Mouse (Mus musculus) limb, embryonic 10.5 days (tissue): ENCODE measurements at regions not wholly inside any gene's neighbourhood (a gene's known extent, or its start where the extent isn't known, plus 50 kb on each side); places are given as distances from the start of the nearest gene placed in this dataset.

Experiments
- DNase-seq: peaks from one replicate; pipeline ENCODE4 v3.0.0-alpha.2; 2017; ENCODE audit warnings: low spot score
- H3K27ac ChIP-seq: fragments of 300-500 bp; sonication (generic); 2 replicates; pipeline ENCODE4 v1.5.1; 2016; ENCODE audit warnings: mild to moderate bottlenecking
- H3K27me3 ChIP-seq: fragments of 300-500 bp; sonication (generic); 2 replicates; pipeline ENCODE4 v1.6.1; 2016; ENCODE audit warnings: low read depth, mild to moderate bottlenecking; ENCODE audit not compliant: poor library complexity, severe bottlenecking
- H3K36me3 ChIP-seq: fragments of 300-500 bp; sonication (generic); 2 replicates; pipeline ENCODE4 v1.6.1; 2016; ENCODE audit warnings: mild to moderate bottlenecking, moderate library complexity
- H3K4me1 ChIP-seq: fragments of 300-500 bp; sonication (generic); 2 replicates; pipeline ENCODE4 v1.6.1; 2016
- H3K4me3 ChIP-seq: fragments of 300-500 bp; sonication (generic); 2 replicates; pipeline ENCODE4 v1.5.1; 2016; ENCODE audit warnings: mild to moderate bottlenecking, moderate library complexity
- H3K9me3 ChIP-seq: fragments of 300-500 bp; sonication (generic); replicated peaks from 2 replicates; pipeline ENCODE4 v1.6.1; 2016; ENCODE audit warnings: mild to moderate bottlenecking
- WGBS: fragments of 180-500 bp; shearing (Covaris S2); methylation state at CpG from one replicate; pipeline ENCODE4 v1.1.7; 2016; 5-methylcytosine and 5-hydroxymethylcytosine counted together

DNA sequence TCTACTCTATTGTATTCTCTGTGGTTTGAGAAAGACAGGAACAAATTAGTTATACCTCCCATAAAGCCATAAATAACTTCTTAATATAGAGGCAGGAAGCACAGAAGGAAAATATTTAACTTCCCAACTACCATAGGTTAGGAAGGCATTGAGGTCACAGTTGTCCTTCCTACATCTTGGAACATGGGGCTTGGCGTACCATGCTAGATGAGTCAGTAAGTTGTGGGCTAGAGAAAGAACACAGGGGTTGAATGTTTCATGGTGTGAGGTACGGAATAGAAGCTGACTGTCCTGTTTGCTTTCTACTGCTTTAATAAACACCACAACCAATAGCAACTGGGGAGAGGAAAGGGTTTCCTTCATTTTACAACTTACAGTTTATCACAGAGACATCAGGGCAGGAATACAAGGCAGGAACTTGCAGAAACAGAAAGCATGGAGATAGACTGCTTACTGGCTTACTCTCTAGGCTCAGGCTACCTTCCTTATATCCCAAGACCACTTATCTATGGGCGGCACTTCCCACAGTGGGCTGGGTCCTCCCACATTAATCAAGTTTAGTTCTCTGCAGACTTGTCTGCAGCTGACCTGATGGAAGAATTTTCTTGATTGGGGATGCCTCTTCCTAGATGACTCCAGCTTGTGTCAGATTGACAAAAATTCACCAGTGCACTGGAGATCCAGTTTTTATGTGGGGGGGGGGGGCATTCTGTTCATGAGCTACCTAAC, 82.3 kb upstream of the Tet2 start:
- Histone ChIP-seq H3K4me3 (no peak overlapping the region), H3K9me3 (no peaks in the 10 kb centered on the region), H3K27ac (no peak overlapping the region), H3K4me1 (no peaks in the 10 kb centered on the region), H3K27me3 (no peaks in the 10 kb centered on the region), H3K36me3 (no peaks in the 10 kb centered on the region)
- 91% methylated on average over 3 of the region's 3 CpGs for WGBS
- DNase-seq = no peak

DNA sequence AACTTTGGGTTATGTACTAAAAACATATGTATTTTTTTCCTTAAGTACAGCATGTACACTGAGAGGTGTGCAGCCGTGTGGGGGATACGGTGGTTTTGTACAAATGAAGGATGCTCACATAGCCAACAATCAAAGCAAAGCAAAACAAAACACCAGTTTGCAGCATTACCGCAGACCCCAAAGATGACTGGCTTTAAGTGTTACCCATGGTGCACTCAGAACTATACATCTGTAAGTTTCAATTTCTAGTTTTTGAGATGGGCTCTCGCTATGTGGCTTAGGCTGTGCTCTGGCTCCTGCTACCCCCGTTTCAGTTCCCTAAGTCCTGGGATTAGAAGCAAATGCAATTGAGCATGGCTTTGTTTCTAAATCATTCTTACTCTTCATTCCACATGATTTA, 89.4 kb upstream of the Tet2 start:
- no peaks in the 10 kb centered on the region for H3K27me3 ChIP-seq
- 91% methylated on average over 5 of the region's 5 CpGs for WGBS
- H3K4me1 ChIP-seq = no peaks in the 10 kb centered on the region
- no peak overlapping the region for H3K27ac ChIP-seq
- no peaks in the 10 kb centered on the region for H3K9me3 ChIP-seq
- no peaks in the 10 kb centered on the region for H3K36me3 ChIP-seq
- no peak overlapping the region for H3K4me3 ChIP-seq
- DNase-seq = no peak

DNA sequence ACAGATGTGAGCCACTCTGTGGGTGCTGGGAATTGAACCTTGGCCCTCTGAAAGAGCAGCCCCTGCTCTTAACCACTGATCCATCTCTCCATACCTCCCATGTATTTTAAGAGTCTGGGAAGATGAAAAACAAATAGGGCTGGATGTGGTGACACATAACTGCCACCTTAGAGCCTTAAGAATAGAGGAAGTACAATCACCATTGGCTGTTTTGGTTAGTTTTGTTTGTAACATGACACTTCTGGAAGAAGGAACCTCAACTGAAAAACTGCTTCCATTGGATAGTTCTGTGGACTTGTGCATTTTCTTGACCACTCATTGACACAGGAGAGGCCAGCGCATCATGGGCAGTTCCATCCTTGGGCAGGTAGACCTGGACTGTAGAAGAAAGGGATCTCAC, 100.7 kb upstream of the Tet2 start:
- Histone ChIP-seq H3K27ac (no peak overlapping the region), H3K4me1 (peaks cover 5% of the 10 kb centered on the region; the same call in 1 of the 2 replicates), H3K27me3 (no peaks in the 10 kb centered on the region), H3K36me3 (no peaks in the 10 kb centered on the region), H3K9me3 (no peaks in the 10 kb centered on the region), H3K4me3 (no peak overlapping the region)
- no peak for DNase-seq
- 87% methylated on average over 1 of the region's 1 CpGs for WGBS

- Histone ChIP-seq H3K27me3 (no peaks in the 10 kb centered on the region), H3K4me1 (peaks cover 5% of the 10 kb centered on the region; the same call in 1 of the 2 replicates), H3K36me3 (no peaks in the 10 kb centered on the region), H3K9me3 (no peaks in the 10 kb centered on the region), H3K27ac (no peak overlapping the region), H3K4me3 (no peak overlapping the region)
- WGBS = 72% methylated on average over 7 of the region's 7 CpGs
- no peak for DNase-seq
Observed at GRCm38 (mm10) chr3:133646449-133647059, 101.6 kb upstream of the Tet2 start.

DNA sequence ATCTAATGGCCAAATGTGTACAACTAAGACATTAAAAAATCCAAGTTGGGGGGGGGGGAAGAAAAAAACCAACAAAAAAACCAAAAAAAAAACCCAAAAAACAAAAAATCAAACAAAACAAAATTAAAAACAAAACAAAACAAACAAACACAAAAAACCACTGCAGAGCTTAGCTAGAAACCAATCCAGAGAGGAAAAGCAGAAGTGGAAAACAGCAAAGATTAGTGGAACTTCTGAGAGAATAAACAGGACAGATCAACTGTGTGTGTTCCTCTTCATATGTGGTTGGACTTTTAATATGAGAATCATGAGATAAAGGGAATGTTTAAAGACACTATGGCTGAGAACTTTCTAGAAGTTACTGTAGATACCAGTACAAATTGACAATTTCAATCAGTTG, 105.1 kb upstream of the Tet2 start:
- Histone ChIP-seq H3K4me3 (no peak overlapping the region), H3K4me1 (peaks cover 5% of the 10 kb centered on the region; the same call in 1 of the 2 replicates), H3K27me3 (no peaks in the 10 kb centered on the region), H3K27ac (no peak overlapping the region), H3K36me3 (no peaks in the 10 kb centered on the region), H3K9me3 (no peaks in the 10 kb centered on the region)
- no peak for DNase-seq

DNA sequence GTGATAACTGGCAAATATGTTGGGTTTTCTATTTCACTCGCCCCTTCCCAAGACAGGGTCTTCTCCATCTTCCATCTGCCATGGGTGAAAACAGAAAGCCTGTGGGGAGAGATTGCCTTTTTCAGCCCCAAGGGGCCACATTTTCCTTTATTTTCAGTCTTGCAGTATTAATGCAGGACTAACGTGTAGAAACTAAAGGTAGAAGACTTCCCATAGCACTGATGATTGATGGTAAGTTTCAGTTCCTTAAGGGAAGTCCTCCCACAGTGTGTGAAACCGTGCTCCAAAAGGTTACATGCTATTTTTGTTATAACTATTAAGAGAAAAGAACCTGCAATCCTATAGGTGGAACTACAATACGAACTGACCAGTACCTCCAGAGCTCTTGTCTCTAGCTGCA, 107.1 kb upstream of the Tet2 start:
- H3K36me3 ChIP-seq = no peaks in the 10 kb centered on the region
- no peaks in the 10 kb centered on the region for H3K27me3 ChIP-seq
- no peak overlapping the region for H3K27ac ChIP-seq
- no peak overlapping the region for H3K4me3 ChIP-seq
- H3K4me1 ChIP-seq = peaks cover 1% of the 10 kb centered on the region; the same call in 1 of the 2 replicates
- DNase-seq = no peak
- no peaks in the 10 kb centered on the region for H3K9me3 ChIP-seq
- 89% methylated on average over 4 of the region's 4 CpGs for WGBS

GRCm38 (mm10) chr3:133659759-133660158, 114.8 kb upstream of the Tet2 start:
- H3K4me1 ChIP-seq = peaks cover 6% of the 10 kb centered on the region; the same call in 1 of the 2 replicates
- no peaks in the 10 kb centered on the region for H3K9me3 ChIP-seq
- DNase-seq = no peak
- no peak overlapping the region for H3K4me3 ChIP-seq
- WGBS = 88% methylated on average over 8 of the region's 8 CpGs
- H3K27ac ChIP-seq = no peak overlapping the region
- H3K27me3 ChIP-seq = no peaks in the 10 kb centered on the region
- H3K36me3 ChIP-seq = no peaks in the 10 kb centered on the region

DNA sequence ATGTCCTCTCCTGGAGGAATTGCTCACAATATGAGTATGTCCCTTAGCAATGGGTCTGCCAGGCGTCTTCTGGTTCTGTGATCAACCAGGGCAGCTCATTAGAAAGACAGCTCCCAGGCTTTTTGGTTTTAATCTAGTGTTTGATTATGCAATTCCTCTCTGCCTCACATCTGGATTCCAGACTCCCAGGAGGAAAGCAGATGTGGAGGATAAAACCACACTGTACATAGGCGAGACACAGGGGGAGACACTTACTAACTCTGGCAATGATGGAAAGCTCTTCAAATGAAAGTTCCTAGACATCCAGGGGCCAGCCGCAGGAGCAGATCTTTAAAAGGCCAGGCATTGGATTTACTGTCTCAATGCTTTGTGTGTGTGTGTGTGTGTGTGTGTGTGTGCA, 116.4 kb upstream of the Tet2 start:
- H3K27me3 ChIP-seq = no peaks in the 10 kb centered on the region
- H3K4me1 ChIP-seq = peaks cover 6% of the 10 kb centered on the region; the same call in 1 of the 2 replicates
- DNase-seq = no peak
- H3K4me3 ChIP-seq = no peak overlapping the region
- H3K9me3 ChIP-seq = no peaks in the 10 kb centered on the region
- 49% methylated on average over 3 of the region's 3 CpGs for WGBS
- H3K27ac ChIP-seq = no peak overlapping the region
- no peaks in the 10 kb centered on the region for H3K36me3 ChIP-seq

- Histone ChIP-seq H3K4me3 (no peak overlapping the region), H3K27me3 (no peaks in the 10 kb centered on the region), H3K9me3 (no peaks in the 10 kb centered on the region), H3K27ac (no peak overlapping the region), H3K36me3 (no peaks in the 10 kb centered on the region), H3K4me1 (peaks cover 6% of the 10 kb centered on the region; the same call in 1 of the 2 replicates)
- WGBS = 87% methylated on average over 3 of the region's 3 CpGs
- no peak for DNase-seq
Observed at GRCm38 (mm10) chr3:133664914-133665313, 120.0 kb upstream of the Tet2 start.

DNA sequence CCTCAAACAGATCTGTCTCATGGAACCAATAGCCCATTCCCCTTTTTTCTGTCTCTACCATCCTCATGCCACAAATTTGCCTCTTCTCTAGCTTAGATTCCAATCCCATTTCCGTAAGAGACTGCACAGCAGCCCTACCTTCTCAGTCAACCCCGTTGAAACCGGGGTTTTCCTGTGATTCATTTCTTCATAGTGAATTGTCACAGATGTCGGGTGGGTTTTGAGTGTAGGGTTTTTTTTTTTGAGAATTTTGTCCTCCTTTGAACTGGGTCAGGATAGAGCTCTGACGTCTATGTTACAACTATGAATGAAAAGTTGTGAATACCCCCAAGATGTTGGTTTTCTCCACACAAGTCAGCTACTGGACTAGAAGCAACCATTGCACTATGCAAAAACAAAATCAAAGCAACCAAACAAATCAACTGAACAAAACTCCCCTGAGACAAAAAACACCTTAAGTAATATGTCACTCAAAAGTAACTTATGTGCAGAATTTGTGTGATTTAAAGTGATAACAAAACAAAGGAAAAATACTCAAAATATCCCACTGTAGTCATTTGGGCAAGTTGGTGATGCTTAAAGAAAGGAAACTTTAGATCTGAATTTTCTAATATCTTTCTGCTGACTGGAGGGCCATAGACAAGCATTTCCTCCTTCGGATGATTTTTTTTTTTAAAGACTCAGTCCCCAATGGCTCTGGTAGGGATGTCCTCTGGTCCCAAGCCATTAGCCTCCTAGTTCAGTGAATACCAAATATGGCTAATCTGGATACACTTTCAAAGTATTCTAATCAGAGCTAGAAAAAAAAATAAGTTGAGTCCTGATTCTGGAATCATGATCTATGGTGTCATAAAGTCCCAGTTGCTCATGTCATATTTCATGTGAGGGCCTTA, 120.7 kb upstream of the Tet2 start:
- no peak overlapping the region for H3K27ac ChIP-seq
- H3K4me3 ChIP-seq = no peak overlapping the region
- no peaks in the 10 kb centered on the region for H3K27me3 ChIP-seq
- H3K4me1 ChIP-seq = peaks cover 6% of the 10 kb centered on the region; the same call in 1 of the 2 replicates
- DNase-seq = no peak
- H3K36me3 ChIP-seq = no peaks in the 10 kb centered on the region
- 92% methylated on average over 6 of the region's 6 CpGs for WGBS
- H3K9me3 ChIP-seq = no peaks in the 10 kb centered on the region

DNA sequence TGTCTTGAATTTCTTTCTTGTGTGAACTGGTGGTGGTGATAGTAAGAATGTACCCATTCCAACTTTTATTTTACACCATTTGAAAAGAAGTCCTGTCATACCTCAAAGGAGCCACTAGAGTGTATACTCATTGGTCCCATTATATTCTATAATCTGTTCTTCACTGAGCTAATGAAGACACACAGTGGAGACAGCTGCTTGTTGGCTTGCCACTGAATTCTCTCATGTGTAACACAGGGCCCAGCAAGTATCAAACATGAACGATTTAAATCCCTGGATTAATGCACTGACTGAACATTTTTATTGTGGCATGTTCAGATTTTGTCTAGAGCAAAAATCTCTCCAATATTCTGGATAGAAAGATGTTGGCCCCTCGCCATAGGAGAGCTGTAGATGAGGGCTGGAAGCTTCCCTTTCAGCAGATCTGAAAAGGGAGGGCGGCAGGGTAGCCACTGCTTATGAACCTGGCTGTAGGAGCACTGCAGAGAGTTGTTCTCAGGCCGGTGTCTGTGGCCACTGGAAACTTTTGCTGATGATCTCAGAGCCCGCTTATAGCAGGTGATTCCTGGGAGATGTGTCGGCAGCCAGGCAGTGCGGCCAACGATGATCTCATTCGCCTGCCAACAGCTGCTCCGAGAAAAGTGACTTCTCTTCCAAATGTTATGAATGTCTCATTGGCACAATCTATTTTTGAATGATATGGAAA, 128.0 kb upstream of the Tet2 start:
- no peaks in the 10 kb centered on the region for H3K4me1 ChIP-seq
- no peak for DNase-seq
- H3K4me3 ChIP-seq = no peak overlapping the region
- H3K27ac ChIP-seq = no peak overlapping the region
- no peaks in the 10 kb centered on the region for H3K27me3 ChIP-seq
- no peaks in the 10 kb centered on the region for H3K9me3 ChIP-seq
- 92% methylated on average over 10 of the region's 10 CpGs for WGBS
- H3K36me3 ChIP-seq = no peaks in the 10 kb centered on the region

DNA sequence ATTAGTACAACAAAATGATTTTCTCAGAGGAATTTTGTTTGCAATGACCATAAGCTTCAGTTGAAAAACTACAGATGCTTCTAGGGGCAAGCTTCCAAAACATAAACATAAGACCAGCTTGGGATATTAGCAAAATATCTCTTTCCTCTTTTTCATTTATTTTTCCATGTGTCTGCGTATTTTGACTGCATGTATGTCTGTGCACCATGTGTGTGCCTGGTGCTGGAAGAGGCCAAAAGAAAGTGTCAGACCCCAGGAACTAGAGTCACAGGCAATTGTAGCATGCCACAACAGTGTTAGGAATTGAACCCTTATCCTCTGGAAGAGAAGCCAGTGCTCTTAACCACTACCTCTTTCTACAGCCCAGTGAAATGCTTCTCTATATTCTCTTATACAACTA, 133.0 kb upstream of the Tet2 start:
- Histone ChIP-seq H3K27ac (no peak overlapping the region), H3K36me3 (no peaks in the 10 kb centered on the region), H3K4me3 (no peak overlapping the region), H3K27me3 (no peaks in the 10 kb centered on the region), H3K9me3 (no peaks in the 10 kb centered on the region), H3K4me1 (no peaks in the 10 kb centered on the region)
- 94% methylated on average over 1 of the region's 1 CpGs for WGBS
- no peak for DNase-seq
